9 mouse cellular contexts compared by ENCODE assay signal in genomic region chr16:62562051-62562450, GRCm38 (mm10).
DNase-seq lines count a peak whose midpoint lies in the region; ATAC-seq and TF ChIP-seq lines count a peak whose summit lies in the region.
"Had no signal": no experiment of that assay in that cellular context is flagged by ENCODE, and none has a peak within 500 bp of the region (broad histone marks: within the 10 kb centered on the region; RNA-seq: fewer than 3 reads in every experiment).

No protein-coding gene starts in this region.

- TF ChIP-seq CTCF in G1E (IDR thresholded peaks at IDR 0.05; ENCODE audit: low read depth, low read length), result no peak
- TF ChIP-seq CTCF in cortical plate, adult 2 months (IDR thresholded peaks at IDR 0.05; ENCODE audit: extremely low read depth, insufficient read depth, low read length), result peak; percentile 73

- peak; percentile 7 to 40 for DNase-seq in heart, postnatal 14 days
- no peak for DNase-seq in heart, postnatal 25 days (ENCODE audit: low spot score)
- no peak for DNase-seq in G1E (ENCODE audit: low spot score)
- peak; percentile 28 for DNase-seq in hindlimb bud, embryonic 11.5 days (ENCODE audit: extremely low spot score, low read depth, low spot score)
- DNase-seq in left cerebral cortex, postnatal 4 days, result peak; percentile 44
- DNase-seq in gastrocnemius, adult 18-20 months (ENCODE audit: low spot score), result no peak

- no peaks in the 10 kb centered on the region for H3K9me3 ChIP-seq in G1E (replicated peaks)
- H3K9me3 ChIP-seq: limb, embryonic 15.5 days had no signal

- ATAC-seq in G1E (ENCODE audit: extremely low read depth, insufficient number of reproducible peaks, low FRiP score, poor library complexity, severe bottlenecking), result peak; percentile 49; the same call in 1 of the 2 replicates
- ATAC-seq in megakaryocyte-erythroid progenitor cell, adult 5-6 weeks (replicated peaks; ENCODE audit: low FRiP score, low TSS enrichment, poor library complexity, severe bottlenecking), result no peak

- intact Hi-C loops in heart, postnatal 14 days (cut with DNase I), result loop anchor here (5.0 kb wide), 1 partner anchor 55 kb away; no protein-coding TSS in a partner anchor
- intact Hi-C loops in heart, postnatal 25 days (cut with DNase I), result loop anchor here (10.0 kb wide), 1 partner anchor 57 kb away; no protein-coding TSS in a partner anchor
- intact Hi-C loops in left cerebral cortex, postnatal 4 days (cut with DNase I), result no loop called here

- H3K36me3 ChIP-seq in G1E (replicated peaks), result no peaks in the 10 kb centered on the region
- H3K36me3 ChIP-seq: limb, embryonic 15.5 days had no signal

- H3K27ac ChIP-seq in cortical plate, adult 2 months (ENCODE audit: insufficient read depth, low read length), result no peak overlapping the region
- H3K27ac ChIP-seq: limb, embryonic 15.5 days had no signal

- no peaks in the 10 kb centered on the region for H3K27me3 ChIP-seq in G1E (ENCODE audit: insufficient read depth, low read length)
- H3K27me3 ChIP-seq: limb, embryonic 15.5 days had no signal

- H3K4me3 ChIP-seq in G1E (ENCODE audit: low read depth, low read length), result no peak overlapping the region
- H3K4me3 ChIP-seq in cortical plate, adult 2 months (ENCODE audit: insufficient read depth, low read length), result no peak overlapping the region
- H3K4me3 ChIP-seq: limb, embryonic 15.5 days had no signal

- no peaks in the 10 kb centered on the region for H3K4me1 ChIP-seq in G1E (ENCODE audit: insufficient read depth, low read depth, low read length)
- H3K4me1 ChIP-seq in cortical plate, adult 2 months (ENCODE audit: control insufficient read depth, insufficient read depth, low read length), result no peaks in the 10 kb centered on the region
- H3K4me1 ChIP-seq: limb, embryonic 15.5 days had no signal

- no peak for TF ChIP-seq POLR2A in cortical plate, adult 2 months (IDR thresholded peaks at IDR 0.05; ENCODE audit: extremely low read depth, insufficient read depth, low read length)

Comparison
In these comparisons a context has a peak if more than half of its experiments do, and no peak if none do; other contexts are left out.
1. DNase-seq: peak in heart, postnatal 14 days (2 of 2), hindlimb bud, embryonic 11.5 days (single experiment) and left cerebral cortex, postnatal 4 days (single experiment); none in heart, postnatal 25 days (single experiment), G1E (single experiment) and gastrocnemius, adult 18-20 months (single experiment).